Mouse (Mus musculus): ENCODE results near the gene Gpr160. TPM values are rescaled to one million over a fixed set of nuclear protein-coding genes. Genes with fewer than 3 reads are reported as not detected.

The Gpr160 gene
- total and polyA plus RNA-seq, 2 experiments from 2014 or later: 0.98 to 4.9 TPM

- no peak for TF ChIP-seq EP300 (IDR thresholded peaks at IDR 0.05; ENCODE audit: low read depth)
- TF ChIP-seq CTCF (IDR thresholded peaks at IDR 0.05; ENCODE audit: low read depth): no peak
- ATAC-seq (ENCODE audit: insufficient read depth, low read depth) (no peak), DNase-seq (ENCODE audit: low spot score) (no peak)
- Histone ChIP-seq H3K27ac (ENCODE audit: low read depth) (no peak overlapping the region), H3K9ac (replicated peaks; ENCODE audit: low read depth, low read length) (no peak overlapping the region), H3K4me2 (ENCODE audit: low read depth, low read length) (no peak overlapping the region), H3K9me3 (replicated peaks; ENCODE audit: control insufficient read depth, low read length) (no peaks in the 10 kb centered on the region), H3K27me3 (ENCODE audit: control insufficient read depth, insufficient read depth, low read length) (no peaks in the 10 kb centered on the region), H3K4me1 (ENCODE audit: control insufficient read depth, insufficient read depth) (no peaks in the 10 kb centered on the region), H3K4me3 (ENCODE audit: low read depth, low read length) (no peak overlapping the region), H3K36me3 (replicated peaks; ENCODE audit: control insufficient read depth, insufficient read depth, low read length) (peaks cover 57% of the 10 kb centered on the region)
- WGBS: 62% methylated on average over 4 of the region's 4 CpGs
Observed at GRCm38 (mm10) chr3:30917160-30917559, 61.4 kb downstream of the Gpr160 start.

- TF ChIP-seq CTCF (IDR thresholded peaks at IDR 0.05; ENCODE audit: low read depth) (no peak), EP300 (IDR thresholded peaks at IDR 0.05; ENCODE audit: low read depth) (no peak)
- H3K36me3 ChIP-seq (replicated peaks; ENCODE audit: control insufficient read depth, insufficient read depth, low read length): peaks cover 42% of the 10 kb centered on the region
- no peak overlapping the region for H3K9ac ChIP-seq (replicated peaks; ENCODE audit: low read depth, low read length)
- no peaks in the 10 kb centered on the region for H3K27me3 ChIP-seq (ENCODE audit: control insufficient read depth, insufficient read depth, low read length)
- DNase-seq (ENCODE audit: low spot score): no peak
- no peak overlapping the region for H3K4me3 ChIP-seq (ENCODE audit: low read depth, low read length)
- H3K4me1 ChIP-seq (ENCODE audit: control insufficient read depth, insufficient read depth): no peaks in the 10 kb centered on the region
- 80% methylated on average over 3 of the region's 3 CpGs for WGBS
- H3K9me3 ChIP-seq (replicated peaks; ENCODE audit: control insufficient read depth, low read length): no peaks in the 10 kb centered on the region
- ATAC-seq (ENCODE audit: insufficient read depth, low read depth): no peak
- no peak overlapping the region for H3K4me2 ChIP-seq (ENCODE audit: low read depth, low read length)
- H3K27ac ChIP-seq (ENCODE audit: low read depth): no peak overlapping the region
Observed at GRCm38 (mm10) chr3:30927664-30928063, 71.9 kb downstream of the Gpr160 start.

- ATAC-seq (ENCODE audit: insufficient read depth, low read depth): peak; percentile 70
Observed at GRCm38 (mm10) chr3:30929828-30930227, 74.1 kb downstream of the Gpr160 start.

GRCm38 (mm10) chr3:30934384-30934783 is 78.6 kb downstream of the Gpr160 start:
- peaks cover 58% of the 10 kb centered on the region for H3K36me3 ChIP-seq (replicated peaks; ENCODE audit: control insufficient read depth, insufficient read depth, low read length)
- no peak for TF ChIP-seq CTCF (IDR thresholded peaks at IDR 0.05; ENCODE audit: low read depth)
- TF ChIP-seq EP300 (IDR thresholded peaks at IDR 0.05; ENCODE audit: low read depth): no peak
- H3K9ac ChIP-seq (replicated peaks; ENCODE audit: low read depth, low read length): no peak overlapping the region
- H3K4me1 ChIP-seq (ENCODE audit: control insufficient read depth, insufficient read depth): no peaks in the 10 kb centered on the region
- H3K27me3 ChIP-seq (ENCODE audit: control insufficient read depth, insufficient read depth, low read length): no peaks in the 10 kb centered on the region
- no peaks in the 10 kb centered on the region for H3K9me3 ChIP-seq (replicated peaks; ENCODE audit: control insufficient read depth, low read length)
- no peak overlapping the region for H3K27ac ChIP-seq (ENCODE audit: low read depth)
- H3K4me3 ChIP-seq (ENCODE audit: low read depth, low read length): no peak overlapping the region
- ATAC-seq (ENCODE audit: insufficient read depth, low read depth) (no peak), DNase-seq (ENCODE audit: low spot score) (no peak)
- H3K4me2 ChIP-seq (ENCODE audit: low read depth, low read length): no peak overlapping the region

More at GRCm38 (mm10) chr3:30929828-30930227, 74.1 kb downstream of the Gpr160 start:
- Histone ChIP-seq H3K36me3 (replicated peaks; ENCODE audit: control insufficient read depth, insufficient read depth, low read length) (peaks cover 41% of the 10 kb centered on the region), H3K4me1 (ENCODE audit: control insufficient read depth, insufficient read depth) (no peaks in the 10 kb centered on the region), H3K9ac (replicated peaks; ENCODE audit: low read depth, low read length) (no peak overlapping the region), H3K9me3 (replicated peaks; ENCODE audit: control insufficient read depth, low read length) (no peaks in the 10 kb centered on the region), H3K4me3 (ENCODE audit: low read depth, low read length) (no peak overlapping the region), H3K27me3 (ENCODE audit: control insufficient read depth, insufficient read depth, low read length) (no peaks in the 10 kb centered on the region), H3K4me2 (ENCODE audit: low read depth, low read length) (no peak overlapping the region), H3K27ac (ENCODE audit: low read depth) (no peak overlapping the region)
- TF ChIP-seq EP300 (IDR thresholded peaks at IDR 0.05; ENCODE audit: low read depth): no peak
- TF ChIP-seq CTCF (IDR thresholded peaks at IDR 0.05; ENCODE audit: low read depth): peak; percentile 27
- 62% methylated on average over 3 of the region's 3 CpGs for WGBS
- DNase-seq (ENCODE audit: low spot score): peak; percentile 38

Other genes with a start within 250 kb of the Gpr160 start
- not detected in 2 replicates for gene Lrriq4, start 211.4 kb upstream of the Gpr160 start, total RNA-seq (2014; rRNA removed; ENCODE audit: low replicate concordance)
- gene Lrriq4, start 211.4 kb upstream of the Gpr160 start, polyA plus RNA-seq (2015; fragmentation: Nextera tagmentation; extraction: Ambion mirVana): not detected in 2 replicates
- gene Lrrc34, start 208.1 kb upstream of the Gpr160 start, total RNA-seq (2014; rRNA removed; ENCODE audit: low replicate concordance): not detected in 2 replicates
- gene Lrrc34, start 208.1 kb upstream of the Gpr160 start, polyA plus RNA-seq (2015; fragmentation: Nextera tagmentation; extraction: Ambion mirVana): 0.18 and 0.45 TPM in 2 replicates
- 0.99 and 1.6 TPM in 2 replicates for gene Lrrc31, start 156.1 kb upstream of the Gpr160 start, total RNA-seq (2014; rRNA removed; ENCODE audit: low replicate concordance)
- 0.14 and 0.19 TPM in 2 replicates for gene Lrrc31, start 156.1 kb upstream of the Gpr160 start, polyA plus RNA-seq (2015; fragmentation: Nextera tagmentation; extraction: Ambion mirVana)
- not detected in 2 replicates for gene Samd7, start 109.7 kb upstream of the Gpr160 start, total RNA-seq (2014; rRNA removed; ENCODE audit: low replicate concordance)
- gene Samd7, start 109.7 kb upstream of the Gpr160 start, polyA plus RNA-seq (2015; fragmentation: Nextera tagmentation; extraction: Ambion mirVana): not detected in 2 replicates
- gene Sec62, start 63.1 kb upstream of the Gpr160 start, total RNA-seq (2014; rRNA removed; ENCODE audit: low replicate concordance): 17.7 and 27.7 TPM in 2 replicates
- gene Sec62, start 63.1 kb upstream of the Gpr160 start, polyA plus RNA-seq (2015; fragmentation: Nextera tagmentation; extraction: Ambion mirVana): 76.0 and 79.1 TPM in 2 replicates
- gene Phc3, start 113.5 kb downstream of the Gpr160 start, total RNA-seq (2014; rRNA removed; ENCODE audit: low replicate concordance): 10.3 and 14.5 TPM in 2 replicates
- gene Phc3, start 113.5 kb downstream of the Gpr160 start, polyA plus RNA-seq (2015; fragmentation: Nextera tagmentation; extraction: Ambion mirVana): 3.3 and 3.6 TPM in 2 replicates
- gene Prkci, start 139.8 kb downstream of the Gpr160 start, total RNA-seq (2014; rRNA removed; ENCODE audit: low replicate concordance): 26.1 and 39.3 TPM in 2 replicates
- 8.7 and 9.0 TPM in 2 replicates for gene Prkci, start 139.8 kb downstream of the Gpr160 start, polyA plus RNA-seq (2015; fragmentation: Nextera tagmentation; extraction: Ambion mirVana)
- gene Skil, start 239.1 kb downstream of the Gpr160 start, total RNA-seq (2014; rRNA removed; ENCODE audit: low replicate concordance): 13.1 and 17.9 TPM in 2 replicates
- 10.7 and 10.9 TPM in 2 replicates for gene Skil, start 239.1 kb downstream of the Gpr160 start, polyA plus RNA-seq (2015; fragmentation: Nextera tagmentation; extraction: Ambion mirVana)

Measured in heart, postnatal 0 days (tissue).